Mouse (Mus musculus) limb, embryonic 14.5 days (tissue): ENCODE measurements around the gene Slc26a9. TPM values are rescaled to one million over a fixed set of nuclear protein-coding genes. Genes with fewer than 3 reads are reported as not detected.

Experiments used
- ATAC-seq: fragments of 200-750 bp; cut with Nextera tagmentation; 2 replicates; pipeline ENCODE4 v1.8.0; 2017; ENCODE audit warnings: low read depth, moderate number of reproducible peaks, moderate TSS enrichment; ENCODE audit not compliant: low FRiP score
- DNase-seq: peaks from one replicate; pipeline ENCODE4 v3.0.0-alpha.2; 2015; ENCODE audit warnings: low spot score
- H3K27ac ChIP-seq: fragments of 300-500 bp; sonication (generic); replicated peaks from 2 replicates; pipeline ENCODE4 v1.5.1; 2014; ENCODE audit warnings: low read depth, mild to moderate bottlenecking, low read length, moderate library complexity, mixed read lengths
- H3K27me3 ChIP-seq: fragments of 300-500 bp; sonication (generic); 2 replicates; pipeline ENCODE4 v1.6.1; 2014; ENCODE audit warnings: low read length, mixed read lengths; ENCODE audit not compliant: control insufficient read depth, insufficient read depth
- H3K36me3 ChIP-seq: fragments of 300-500 bp; sonication (generic); 2 replicates; pipeline ENCODE4 v1.6.1; 2014; ENCODE audit warnings: mild to moderate bottlenecking, low read length, moderate library complexity, mixed read lengths; ENCODE audit not compliant: control insufficient read depth, insufficient read depth
- H3K4me1 ChIP-seq: fragments of 300-500 bp; sonication (generic); 2 replicates; pipeline ENCODE4 v1.6.1; 2014; ENCODE audit warnings: antibody characterized with exemption, low read length, mixed read lengths; ENCODE audit not compliant: control insufficient read depth, insufficient read depth
- H3K4me2 ChIP-seq: fragments of 300-500 bp; sonication (generic); replicated peaks from 2 replicates; pipeline ENCODE4 v1.6.1; 2014; ENCODE audit warnings: low read depth, mild to moderate bottlenecking, low read length, moderate library complexity; ENCODE audit not compliant: severe bottlenecking
- H3K4me3 ChIP-seq: fragments of 300-500 bp; sonication (generic); replicated peaks from 2 replicates; pipeline ENCODE4 v1.5.1; 2014; ENCODE audit warnings: low read length
- H3K9ac ChIP-seq: fragments of 300-500 bp; sonication (generic); 2 replicates; pipeline ENCODE4 v1.6.1; 2014; ENCODE audit warnings: mild to moderate bottlenecking, low read depth, low read length, moderate library complexity; ENCODE audit not compliant: severe bottlenecking
- H3K9me3 ChIP-seq: fragments of 300-500 bp; sonication (generic); 2 replicates; pipeline ENCODE4 v1.6.1; 2016; ENCODE audit warnings: low read length; ENCODE audit not compliant: control insufficient read depth
- POLR2A ChIP-seq: fragments of 200-500 bp; IDR thresholded peaks from 2 replicates; pipeline ENCODE4 v1.8.0; 2012; ENCODE audit warnings: inconsistent platforms, mild to moderate bottlenecking, moderate library complexity, borderline replicate concordance; ENCODE audit not compliant: insufficient read depth, insufficient read length; ENCODE audit errors: extremely low read depth
- WGBS: fragments of 180-500 bp; shearing (Covaris S2); extraction: QIAGEN DNeasy Blood & Tissue Kit; methylation state at CpG from one replicate; pipeline ENCODE4 v1.1.7; 2014; 5-methylcytosine and 5-hydroxymethylcytosine counted together
- polyA plus RNA-seq, 2 experiments: library from polyadenylated mRNA; depleted of rRNA in 1 of 2; stranded (reverse) in 1 of 2; unstranded in 1 of 2; fragments of >200 nt; fragmentation: Nextera tagmentation in 1 of 2; extraction: Ambion mirVana in 1 of 2; gene quantifications; 2 replicates each; pipeline versions ENCODE4 v1.2.1 to v1.2.3; 2012 to 2014

The Slc26a9 gene
- polyA plus RNA-seq, 2 experiments: 0.03 TPM; not detected in 1

DNA sequence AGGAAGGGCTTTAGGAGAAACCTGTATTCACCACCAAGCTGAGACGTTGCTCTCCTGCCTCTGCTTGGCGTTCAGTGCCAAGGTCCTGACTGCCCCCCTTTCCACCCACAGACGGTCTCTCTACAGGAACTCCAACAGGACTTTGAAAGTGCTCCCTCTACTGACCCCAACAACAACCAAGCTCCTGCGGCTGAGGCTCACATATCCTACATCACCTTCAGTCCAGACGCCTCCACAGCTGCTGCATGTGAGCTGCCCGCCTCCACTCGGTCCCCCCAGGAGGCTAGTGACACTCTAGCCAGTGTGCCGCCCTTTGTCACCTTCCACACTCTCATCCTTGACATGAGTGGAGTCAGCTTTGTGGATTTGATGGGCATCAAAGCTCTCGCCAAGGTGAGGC lies 19.9 kb downstream of the Slc26a9 start:
- Histone ChIP-seq H3K4me2 (no peak overlapping the region), H3K4me3 (no peak overlapping the region), H3K36me3 (no peaks in the 10 kb centered on the region), H3K9me3 (no peaks in the 10 kb centered on the region), H3K9ac (no peak overlapping the region), H3K4me1 (peaks cover 6% of the 10 kb centered on the region), H3K27ac (no peak overlapping the region), H3K27me3 (no peaks in the 10 kb centered on the region)
- 48% methylated on average over 9 of the region's 9 CpGs for WGBS
- ATAC-seq: no peak
- no peak for DNase-seq
- TF ChIP-seq POLR2A: no peak

DNA sequence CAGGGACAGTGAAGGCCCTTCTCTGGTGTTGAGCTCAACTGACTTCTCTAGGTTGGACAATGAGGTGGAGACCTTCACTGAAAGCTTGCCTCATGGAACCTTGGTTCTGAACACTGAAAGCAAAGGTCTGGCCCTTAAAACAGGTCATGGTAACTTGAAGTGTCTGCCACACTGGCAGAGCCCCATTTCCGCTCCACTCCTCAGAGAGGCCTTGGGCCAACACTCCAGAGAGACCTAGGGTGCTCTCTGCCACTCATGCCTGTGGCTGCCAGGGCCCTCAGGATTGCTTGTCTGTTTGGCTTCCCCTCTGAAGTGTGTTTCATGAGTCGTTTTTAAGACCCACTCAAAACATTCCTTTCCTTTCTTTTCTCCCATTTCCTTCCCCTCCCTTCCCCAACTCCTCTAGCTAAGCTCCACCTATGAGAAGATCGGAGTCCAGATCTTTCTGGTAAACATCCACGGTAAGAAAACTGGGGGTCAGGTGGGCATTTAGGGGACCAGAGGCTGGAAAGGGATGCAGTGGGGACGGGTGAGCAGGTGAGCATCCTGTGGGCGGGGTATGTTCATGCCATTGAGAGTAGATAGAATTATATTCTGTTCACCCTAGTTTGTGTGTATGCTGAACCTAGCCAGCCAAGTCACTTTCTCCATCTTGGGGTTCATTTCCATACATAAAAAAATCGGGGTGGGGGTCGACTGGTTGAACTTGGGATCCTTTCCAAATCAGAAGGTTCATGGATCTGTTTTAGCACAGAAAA lies 20.9 kb downstream of the Slc26a9 start:
- ATAC-seq (no peak), DNase-seq (no peak)
- 64% methylated on average over 8 of the region's 8 CpGs for WGBS
- no peak for TF ChIP-seq POLR2A
- no peak overlapping the region for H3K27ac ChIP-seq
- H3K4me1 ChIP-seq: peaks cover 6% of the 10 kb centered on the region
- H3K4me3 ChIP-seq: no peak overlapping the region
- no peaks in the 10 kb centered on the region for H3K27me3 ChIP-seq
- H3K9ac ChIP-seq: no peak overlapping the region
- no peaks in the 10 kb centered on the region for H3K9me3 ChIP-seq
- no peaks in the 10 kb centered on the region for H3K36me3 ChIP-seq
- H3K4me2 ChIP-seq: no peak overlapping the region

DNA sequence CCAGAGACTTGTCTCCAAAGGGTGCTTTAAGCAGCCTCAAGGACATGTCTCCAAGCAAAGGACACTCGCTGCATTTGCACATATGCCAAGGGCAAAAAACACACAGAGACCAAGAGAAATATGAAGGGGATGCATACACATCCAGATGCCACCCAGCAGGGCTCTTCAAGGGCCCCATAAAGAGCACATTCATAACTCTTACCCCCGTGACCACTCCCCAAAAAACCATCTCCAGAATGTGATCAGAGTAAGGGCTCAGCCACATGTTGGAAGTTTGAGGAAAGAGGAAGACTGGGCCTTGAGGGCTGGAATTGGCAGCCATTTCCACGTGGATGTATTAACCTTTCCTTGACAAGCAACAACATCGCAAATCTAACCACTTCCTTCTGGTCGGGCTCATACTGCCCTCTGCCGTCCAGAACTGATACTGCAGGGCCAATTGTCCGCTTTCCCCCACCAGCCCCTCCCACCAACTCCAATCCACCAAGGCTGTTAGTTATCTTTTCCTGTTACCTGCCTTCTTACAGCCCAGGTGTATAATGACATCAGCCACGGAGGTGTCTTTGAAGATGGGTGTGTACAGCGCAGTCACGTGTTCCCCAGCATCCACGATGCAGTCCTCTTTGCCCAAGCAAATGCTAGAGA lies 21.7 kb downstream of the Slc26a9 start:
- TF ChIP-seq POLR2A: no peak
- no peaks in the 10 kb centered on the region for H3K27me3 ChIP-seq
- no peak overlapping the region for H3K9ac ChIP-seq
- H3K4me2 ChIP-seq: no peak overlapping the region
- WGBS: 16% methylated on average over 11 of the region's 11 CpGs
- no peak overlapping the region for H3K27ac ChIP-seq
- ATAC-seq (0 out of 2 replicates have a peak, but pooled peaks have one; percentile 12), DNase-seq (peak; percentile 76)
- H3K4me3 ChIP-seq: no peak overlapping the region
- H3K9me3 ChIP-seq: no peaks in the 10 kb centered on the region
- peaks cover 6% of the 10 kb centered on the region for H3K4me1 ChIP-seq
- no peaks in the 10 kb centered on the region for H3K36me3 ChIP-seq

DNA sequence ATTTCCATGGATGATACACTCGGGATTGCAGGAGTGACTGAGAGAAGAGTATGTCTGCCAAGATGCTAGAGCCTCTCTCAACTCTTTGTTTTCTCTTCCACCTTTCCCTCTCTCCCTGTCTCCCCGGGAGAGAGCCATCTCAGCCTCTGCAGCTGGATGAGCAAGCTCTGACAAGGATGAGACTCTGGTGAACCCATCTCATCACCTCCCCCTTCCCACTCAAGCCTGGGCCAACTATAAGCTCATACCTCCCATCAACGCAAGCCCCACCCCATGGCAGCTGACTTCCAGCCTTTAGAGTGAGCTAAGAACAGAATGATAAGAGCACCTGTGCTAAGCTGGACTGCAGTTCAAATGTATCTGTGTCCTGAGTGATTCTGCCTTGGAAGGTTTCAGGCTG lies 25.5 kb downstream of the Slc26a9 start:
- no peak overlapping the region for H3K9ac ChIP-seq
- no peaks in the 10 kb centered on the region for H3K27me3 ChIP-seq
- H3K9me3 ChIP-seq: no peaks in the 10 kb centered on the region
- no peak for TF ChIP-seq POLR2A
- H3K4me2 ChIP-seq: no peak overlapping the region
- DNase-seq: no peak
- no peak overlapping the region for H3K4me3 ChIP-seq
- H3K27ac ChIP-seq: no peak overlapping the region
- no peak for ATAC-seq
- 82% methylated on average over 3 of the region's 3 CpGs for WGBS
- H3K4me1 ChIP-seq: peaks cover 6% of the 10 kb centered on the region
- H3K36me3 ChIP-seq: no peaks in the 10 kb centered on the region

DNA sequence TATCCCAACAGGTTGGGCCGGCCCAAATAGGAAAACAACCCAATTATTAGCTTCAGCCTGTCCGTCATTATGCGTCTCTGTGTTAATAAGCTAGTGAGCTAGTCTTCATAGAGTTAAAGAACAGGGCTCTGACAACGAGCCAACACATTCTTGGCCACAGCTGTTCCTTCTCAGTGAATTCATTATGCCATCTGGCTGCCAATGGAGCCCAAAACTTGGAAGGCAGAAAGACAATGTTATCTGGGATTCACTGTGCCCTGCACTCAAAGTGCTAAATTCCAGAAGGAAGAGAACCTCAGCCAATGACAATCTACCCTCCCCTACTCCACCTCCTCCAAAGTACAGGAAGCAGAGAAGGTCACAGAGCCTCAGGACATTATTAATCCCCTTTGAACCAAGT lies 26.8 kb downstream of the Slc26a9 start:
- no peaks in the 10 kb centered on the region for H3K36me3 ChIP-seq
- H3K27ac ChIP-seq: no peak overlapping the region
- no peaks in the 10 kb centered on the region for H3K27me3 ChIP-seq
- no peak for TF ChIP-seq POLR2A
- H3K9ac ChIP-seq: no peak overlapping the region
- no peaks in the 10 kb centered on the region for H3K9me3 ChIP-seq
- H3K4me1 ChIP-seq: peaks cover 3% of the 10 kb centered on the region; the same call in 1 of the 2 replicates
- DNase-seq (peak; percentile 78), ATAC-seq (no peak)
- no peak overlapping the region for H3K4me2 ChIP-seq
- no peak overlapping the region for H3K4me3 ChIP-seq
- WGBS: 50% methylated on average over 4 of the region's 4 CpGs
